Mouse (Mus musculus) megakaryocyte, embryonic 14.5 days (primary cell): ENCODE data around the gene Anxa11.

Source experiments
- FLI1 ChIP-seq: IDR thresholded peaks from 2 replicates; pipeline ENCODE4 v1.6.1; 2012; ENCODE audit warnings: low read length, inconsistent platforms, mixed read lengths
- GATA1 ChIP-seq: IDR thresholded peaks from 3 replicates; pipeline ENCODE4 v1.6.1; 2012; ENCODE audit warnings: mixed read lengths, low read length, inconsistent platforms, borderline replicate concordance

- TF ChIP-seq GATA1: no peak
- TF ChIP-seq FLI1: no peak
These were observed at the start of gene Anxa11 for GRCm38 (mm10) chr14:25841991-25842687.
